Mouse (Mus musculus): ENCODE results near the gene Gm26602. TPM values are rescaled to one million over a fixed set of nuclear protein-coding genes. Genes with fewer than 3 reads are reported as not detected.
A peak's percentile ranks its signal among the peaks of the same experiment; 100 is the strongest.

Gene Gm26602
- polyA plus RNA-seq, 1 experiment from 2014 or later = 18.3 TPM

- 35% methylated on average over 13 of the region's 13 CpGs for WGBS
Measured at GRCm38 (mm10) chr10:79934272-79934721, 23.6 kb downstream of the Gm26602 start.

GRCm38 (mm10) chr10:79934794-79935569, 24.3 kb downstream of the Gm26602 start:
- peaks cover 44% of the 10 kb centered on the region for H3K4me1 ChIP-seq (ENCODE audit: control insufficient read depth, insufficient read depth, low read depth, low read length)

More at GRCm38 (mm10) chr10:79934272-79934721, 23.6 kb downstream of the Gm26602 start:
- Histone ChIP-seq H3K27me3 (replicated peaks; ENCODE audit: control insufficient read depth, insufficient read depth, low read length) (no peaks in the 10 kb centered on the region), H3K9me3 (ENCODE audit: control insufficient read depth, low read length) (no peaks in the 10 kb centered on the region), H3K27ac (ENCODE audit: low read depth, low read length) (peak overlapping the region; percentile 64), H3K4me3 (ENCODE audit: low read length) (no peak overlapping the region), H3K36me3 (ENCODE audit: control insufficient read depth, insufficient read depth, low read length) (0 out of 2 replicates have a peak, but pooled peaks cover 4% of the 10 kb centered on the region), H3K9ac (ENCODE audit: low read depth, low read length) (no peak overlapping the region), H3K4me2 (ENCODE audit: low read length) (no peak overlapping the region), H3K4me1 (ENCODE audit: control insufficient read depth, insufficient read depth, low read depth, low read length) (peaks cover 50% of the 10 kb centered on the region)
- ATAC-seq = peak; percentile 85

GRCm38 (mm10) chr10:79936284-79936910, 25.7 kb downstream of the Gm26602 start:
- Histone ChIP-seq H3K4me3 (ENCODE audit: low read length) (no peak overlapping the region), H3K27me3 (replicated peaks; ENCODE audit: control insufficient read depth, insufficient read depth, low read length) (no peaks in the 10 kb centered on the region), H3K27ac (ENCODE audit: low read depth, low read length) (no peak overlapping the region; the same call in 1 of the 2 replicates), H3K36me3 (ENCODE audit: control insufficient read depth, insufficient read depth, low read length) (0 out of 2 replicates have a peak, but pooled peaks cover 1% of the 10 kb centered on the region), H3K4me2 (ENCODE audit: low read length) (no peak overlapping the region), H3K9me3 (ENCODE audit: control insufficient read depth, low read length) (no peaks in the 10 kb centered on the region), H3K4me1 (ENCODE audit: control insufficient read depth, insufficient read depth, low read depth, low read length) (peaks cover 40% of the 10 kb centered on the region), H3K9ac (ENCODE audit: low read depth, low read length) (no peak overlapping the region)
- ATAC-seq = no peak
- WGBS = 63% methylated on average over 10 of the region's 10 CpGs

More at GRCm38 (mm10) chr10:79934794-79935569, 24.3 kb downstream of the Gm26602 start:
- Histone ChIP-seq H3K27ac (ENCODE audit: low read depth, low read length) (peak overlapping the region; percentile 64; the same call in 1 of the 2 replicates), H3K9me3 (ENCODE audit: control insufficient read depth, low read length) (no peaks in the 10 kb centered on the region), H3K9ac (ENCODE audit: low read depth, low read length) (no peak overlapping the region), H3K4me2 (ENCODE audit: low read length) (no peak overlapping the region), H3K27me3 (replicated peaks; ENCODE audit: control insufficient read depth, insufficient read depth, low read length) (no peaks in the 10 kb centered on the region), H3K4me3 (ENCODE audit: low read length) (no peak overlapping the region), H3K36me3 (ENCODE audit: control insufficient read depth, insufficient read depth, low read length) (0 out of 2 replicates have a peak, but pooled peaks cover 4% of the 10 kb centered on the region)
- WGBS = 83% methylated on average over 16 of the region's 16 CpGs
- no peak for ATAC-seq

GRCm38 (mm10) chr10:79936911-79937441, 26.3 kb downstream of the Gm26602 start:
- Histone ChIP-seq H3K27ac (ENCODE audit: low read depth, low read length) (no peak overlapping the region; the same call in 1 of the 2 replicates), H3K36me3 (ENCODE audit: control insufficient read depth, insufficient read depth, low read length) (no peaks in the 10 kb centered on the region), H3K4me3 (ENCODE audit: low read length) (no peak overlapping the region), H3K27me3 (replicated peaks; ENCODE audit: control insufficient read depth, insufficient read depth, low read length) (no peaks in the 10 kb centered on the region), H3K4me1 (ENCODE audit: control insufficient read depth, insufficient read depth, low read depth, low read length) (peaks cover 37% of the 10 kb centered on the region), H3K9me3 (ENCODE audit: control insufficient read depth, low read length) (no peaks in the 10 kb centered on the region), H3K4me2 (ENCODE audit: low read length) (peak overlapping the region; percentile 36), H3K9ac (ENCODE audit: low read depth, low read length) (peak overlapping the region; percentile 23; the same call in 1 of the 2 replicates)
- ATAC-seq = no peak; the same call in 1 of the 2 replicates
- 42% methylated on average over 20 of the region's 27 CpGs for WGBS

- H3K4me3 ChIP-seq (ENCODE audit: low read length) = no peak overlapping the region
- no peaks in the 10 kb centered on the region for H3K27me3 ChIP-seq (replicated peaks; ENCODE audit: control insufficient read depth, insufficient read depth, low read length)
- 43% methylated on average over 10 of the region's 11 CpGs for WGBS
- peaks cover 30% of the 10 kb centered on the region for H3K4me1 ChIP-seq (ENCODE audit: control insufficient read depth, insufficient read depth, low read depth, low read length)
- H3K9ac ChIP-seq (ENCODE audit: low read depth, low read length) = no peak overlapping the region
- no peaks in the 10 kb centered on the region for H3K9me3 ChIP-seq (ENCODE audit: control insufficient read depth, low read length)
- H3K27ac ChIP-seq (ENCODE audit: low read depth, low read length) = no peak overlapping the region
- no peaks in the 10 kb centered on the region for H3K36me3 ChIP-seq (ENCODE audit: control insufficient read depth, insufficient read depth, low read length)
- no peak overlapping the region for H3K4me2 ChIP-seq (ENCODE audit: low read length)
- no peak for ATAC-seq
Measured at GRCm38 (mm10) chr10:79937775-79938526, 27.3 kb downstream of the Gm26602 start.

- Histone ChIP-seq H3K27ac (ENCODE audit: low read depth, low read length) (no peak overlapping the region), H3K9me3 (ENCODE audit: control insufficient read depth, low read length) (no peaks in the 10 kb centered on the region), H3K4me3 (ENCODE audit: low read length) (no peak overlapping the region), H3K36me3 (ENCODE audit: control insufficient read depth, insufficient read depth, low read length) (no peaks in the 10 kb centered on the region), H3K9ac (ENCODE audit: low read depth, low read length) (no peak overlapping the region), H3K4me1 (ENCODE audit: control insufficient read depth, insufficient read depth, low read depth, low read length) (peaks cover 14% of the 10 kb centered on the region), H3K27me3 (replicated peaks; ENCODE audit: control insufficient read depth, insufficient read depth, low read length) (no peaks in the 10 kb centered on the region), H3K4me2 (ENCODE audit: low read length) (no peak overlapping the region)
- no peak for ATAC-seq
- WGBS = 67% methylated on average over 7 of the region's 7 CpGs
Measured at GRCm38 (mm10) chr10:79940749-79941148, 30.1 kb downstream of the Gm26602 start.

GRCm38 (mm10) chr10:79942988-79943387, 32.3 kb downstream of the Gm26602 start:
- Histone ChIP-seq H3K9me3 (ENCODE audit: control insufficient read depth, low read length) (no peaks in the 10 kb centered on the region), H3K36me3 (ENCODE audit: control insufficient read depth, insufficient read depth, low read length) (0 out of 2 replicates have a peak, but pooled peaks cover 2% of the 10 kb centered on the region), H3K9ac (ENCODE audit: low read depth, low read length) (no peak overlapping the region), H3K4me3 (ENCODE audit: low read length) (no peak overlapping the region), H3K4me2 (ENCODE audit: low read length) (no peak overlapping the region), H3K4me1 (ENCODE audit: control insufficient read depth, insufficient read depth, low read depth, low read length) (peaks cover 4% of the 10 kb centered on the region; the same call in 1 of the 2 replicates), H3K27ac (ENCODE audit: low read depth, low read length) (no peak overlapping the region), H3K27me3 (replicated peaks; ENCODE audit: control insufficient read depth, insufficient read depth, low read length) (no peaks in the 10 kb centered on the region)
- ATAC-seq = no peak
- WGBS = 85% methylated on average over 1 of the region's 1 CpGs

- Histone ChIP-seq H3K4me1 (ENCODE audit: control insufficient read depth, insufficient read depth, low read depth, low read length) (peaks cover 4% of the 10 kb centered on the region; the same call in 1 of the 2 replicates), H3K9ac (ENCODE audit: low read depth, low read length) (no peak overlapping the region), H3K9me3 (ENCODE audit: control insufficient read depth, low read length) (no peaks in the 10 kb centered on the region), H3K4me3 (ENCODE audit: low read length) (no peak overlapping the region), H3K4me2 (ENCODE audit: low read length) (no peak overlapping the region), H3K36me3 (ENCODE audit: control insufficient read depth, insufficient read depth, low read length) (0 out of 2 replicates have a peak, but pooled peaks cover 2% of the 10 kb centered on the region), H3K27me3 (replicated peaks; ENCODE audit: control insufficient read depth, insufficient read depth, low read length) (no peaks in the 10 kb centered on the region), H3K27ac (ENCODE audit: low read depth, low read length) (no peak overlapping the region)
- no peak for ATAC-seq
- 80% methylated on average over 9 of the region's 9 CpGs for WGBS
Measured at GRCm38 (mm10) chr10:79943471-79943901, 32.8 kb downstream of the Gm26602 start.

Data from hindbrain, embryonic 16.5 days (tissue).